Mouse (Mus musculus): ENCODE measurements around the gene Gipc1. TPM values are rescaled to one million over a fixed set of nuclear protein-coding genes. Genes with fewer than 3 reads are reported as not detected.

Gipc1 gene
- 100 to 1,000 TPM in 1 of 2 experiments, 10 to 100 TPM in 1; 89.8 to 105 TPM for total RNA-seq (2021)

DNA sequence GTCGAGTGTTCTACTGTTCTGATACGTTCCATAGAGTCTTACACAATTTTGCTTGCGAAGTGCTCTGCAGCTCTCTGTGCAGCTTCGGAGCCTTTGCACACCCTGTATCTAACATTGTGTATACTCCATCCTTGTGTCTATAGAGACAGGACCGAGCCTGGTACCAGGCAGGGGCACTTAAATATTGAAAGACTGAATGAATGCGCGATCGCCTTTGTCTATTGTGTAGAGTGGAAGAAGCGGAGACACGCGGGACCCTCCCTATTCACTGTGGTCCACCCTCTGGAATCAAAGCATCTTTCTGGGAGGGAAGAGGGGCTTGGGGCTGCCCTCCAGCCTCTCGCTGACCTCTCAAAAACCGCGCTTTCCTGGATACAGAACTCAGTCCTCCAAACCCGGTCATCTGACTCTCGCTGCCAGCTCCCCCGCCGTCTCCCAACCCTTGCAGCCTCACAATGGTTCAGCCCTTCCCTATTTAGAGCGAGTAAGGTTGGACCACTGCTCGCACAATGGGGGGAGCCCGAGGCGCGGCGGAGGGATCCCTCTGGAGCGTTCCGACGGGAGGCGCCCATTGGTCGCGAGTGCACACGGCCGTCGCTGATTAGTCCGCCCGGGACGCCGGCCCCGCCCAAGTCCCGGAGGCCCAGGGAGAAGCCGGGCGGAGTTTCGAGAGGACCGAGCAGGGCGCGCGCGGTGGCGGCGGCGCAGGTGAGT, at the start of gene Gipc1:
Gene Gipc1, plus strand, starts transcription at position 648 of the 714 bp plus-strand sequence.
- peak; percentile 95 to 96 for DNase-seq (ENCODE audit: low spot score in 2 of 2)

DNA sequence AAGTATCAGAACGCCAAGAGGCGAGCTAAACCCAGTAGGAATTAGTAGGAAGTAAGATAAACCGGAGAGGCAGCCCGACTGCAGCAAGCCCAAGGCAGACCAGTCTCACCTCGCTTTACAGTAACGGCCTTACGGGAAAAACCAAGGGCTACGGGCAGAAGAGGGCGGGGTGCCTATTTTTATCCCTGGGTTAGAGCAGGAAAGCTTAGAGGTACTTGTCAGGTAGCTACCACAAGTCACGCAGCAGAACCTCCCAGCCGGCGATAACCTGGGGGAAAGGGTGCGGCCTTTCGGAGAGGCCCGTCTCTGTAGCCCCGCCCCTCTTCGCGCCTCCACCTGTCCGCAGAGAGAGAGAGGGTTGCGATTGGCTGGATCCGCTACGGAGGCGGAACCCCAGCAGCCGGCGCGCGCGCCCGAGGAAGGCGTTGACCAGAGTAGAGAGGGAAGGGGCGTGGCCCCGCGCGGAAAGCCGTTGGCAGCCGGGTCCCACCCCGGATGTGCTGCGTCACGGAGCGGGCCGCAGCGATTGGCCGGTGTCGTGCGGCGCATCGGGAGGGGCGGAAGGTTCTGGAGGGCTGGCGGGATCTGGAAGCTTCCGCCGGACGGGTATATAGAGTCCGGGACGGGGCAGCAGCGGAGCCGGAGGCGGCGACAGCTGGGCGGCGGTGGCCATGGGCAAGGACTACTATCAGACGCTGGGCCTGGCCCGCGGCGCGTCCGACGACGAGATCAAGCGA, 44.6 kb upstream of the Gipc1 start, which contains the start of the genes Tecr and Dnajb1:
Gene Tecr, minus strand, starts transcription at position 311 of the 737 bp plus-strand sequence.
Gene Dnajb1, plus strand, starts transcription at position 533 of the 737 bp plus-strand sequence.
- DNase-seq (ENCODE audit: low spot score in 2 of 2): peak; percentile 99 to 100
- intact Hi-C loops (cut with DNase I): loop anchor here (2.0 to 10.0 kb wide), 2 partner anchors 45 to 163 kb away; partner anchors contain the start of gene Gipc1

More for the DNA sequence above, at the start of gene Gipc1:
- intact Hi-C loops (cut with DNase I): loop anchor here (2.0 kb wide), 1 partner anchor 43 kb away; the partner anchor contains the start of gene Dnajb1

DNA sequence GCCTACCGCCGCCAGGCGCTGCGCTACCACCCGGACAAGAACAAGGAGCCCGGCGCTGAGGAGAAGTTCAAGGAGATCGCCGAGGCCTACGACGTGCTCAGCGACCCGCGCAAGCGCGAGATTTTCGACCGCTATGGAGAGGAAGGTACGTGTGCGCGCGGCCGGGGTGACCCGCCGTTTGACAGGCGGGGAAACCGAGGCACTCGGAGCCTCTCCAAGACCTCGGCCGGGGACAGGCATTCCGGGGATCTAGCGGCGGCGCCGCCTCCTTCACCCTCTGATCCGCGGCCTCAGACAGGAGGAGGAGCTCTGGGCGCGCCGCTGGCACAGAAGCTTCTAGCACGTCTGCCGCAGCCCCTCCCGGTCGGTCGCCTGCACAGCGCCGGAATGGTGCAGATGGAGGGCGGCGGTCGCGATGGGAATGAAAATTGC, 44.1 kb upstream of the Gipc1 start:
- peak; percentile 86 for DNase-seq (ENCODE audit: low spot score in 2 of 2)
- intact Hi-C loops (cut with DNase I): loop anchor here (2.0 to 10.0 kb wide), 2 partner anchors 44 to 164 kb away; partner anchors contain the start of gene Gipc1

DNA sequence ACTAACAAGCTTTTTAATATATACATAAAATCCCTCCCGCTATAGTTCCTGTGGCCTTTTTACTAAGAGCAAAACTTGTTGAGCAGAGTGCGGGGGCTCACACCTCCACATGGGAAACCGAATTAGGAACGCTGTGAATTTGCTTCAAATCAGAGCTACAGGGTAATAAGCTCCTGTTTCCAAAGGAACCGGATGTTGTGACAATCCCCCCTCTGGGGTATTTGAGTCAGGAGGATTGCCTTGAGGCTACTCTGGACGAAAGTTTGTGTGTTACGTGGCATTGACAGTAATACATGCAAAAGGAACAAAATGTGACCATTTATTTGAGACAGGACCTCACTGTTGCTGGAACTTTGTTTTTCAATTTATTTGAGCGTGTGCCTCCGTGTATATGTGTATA, 43.4 kb upstream of the Gipc1 start:
- intact Hi-C loops (cut with DNase I): loop anchor here (2.0 to 10.0 kb wide), 2 partner anchors 44 to 164 kb away; partner anchors contain the start of gene Gipc1

DNA sequence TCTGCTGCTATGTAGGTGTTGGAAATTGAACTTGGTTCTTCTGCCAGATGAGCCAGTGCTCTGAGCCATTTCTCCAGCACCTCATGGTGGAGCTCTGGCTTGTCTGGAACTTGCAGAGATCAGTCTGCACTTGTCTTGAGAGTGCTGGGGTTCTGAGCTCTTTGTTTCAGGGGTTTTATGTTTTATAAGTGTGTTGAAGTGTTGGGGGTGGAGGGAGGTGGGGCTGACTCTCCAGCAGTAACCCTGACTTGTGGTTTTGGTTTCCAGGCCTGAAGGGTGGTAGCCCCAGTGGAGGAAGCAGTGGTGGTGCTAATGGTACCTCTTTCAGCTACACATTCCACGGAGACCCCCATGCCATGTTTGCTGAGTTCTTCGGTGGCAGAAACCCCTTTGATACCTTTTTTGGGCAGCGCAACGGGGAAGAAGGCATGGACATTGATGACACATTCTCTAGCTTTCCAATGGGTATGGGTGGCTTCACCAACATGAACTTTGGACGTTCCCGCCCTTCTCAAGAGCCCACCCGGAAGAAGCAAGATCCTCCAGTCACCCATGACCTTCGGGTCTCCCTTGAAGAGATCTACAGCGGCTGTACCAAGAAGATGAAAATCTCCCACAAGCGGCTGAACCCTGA, 42.8 kb upstream of the Gipc1 start:
- intact Hi-C loops (cut with DNase I): loop anchor here (2.0 to 10.0 kb wide), 2 partner anchors 43 to 165 kb away; partner anchors contain the start of gene Gipc1
- no peak for DNase-seq (ENCODE audit: low spot score in 2 of 2)

More for the DNA sequence above, 43.4 kb upstream of the Gipc1 start:
- no peak for DNase-seq (ENCODE audit: low spot score in 2 of 2)

DNA sequence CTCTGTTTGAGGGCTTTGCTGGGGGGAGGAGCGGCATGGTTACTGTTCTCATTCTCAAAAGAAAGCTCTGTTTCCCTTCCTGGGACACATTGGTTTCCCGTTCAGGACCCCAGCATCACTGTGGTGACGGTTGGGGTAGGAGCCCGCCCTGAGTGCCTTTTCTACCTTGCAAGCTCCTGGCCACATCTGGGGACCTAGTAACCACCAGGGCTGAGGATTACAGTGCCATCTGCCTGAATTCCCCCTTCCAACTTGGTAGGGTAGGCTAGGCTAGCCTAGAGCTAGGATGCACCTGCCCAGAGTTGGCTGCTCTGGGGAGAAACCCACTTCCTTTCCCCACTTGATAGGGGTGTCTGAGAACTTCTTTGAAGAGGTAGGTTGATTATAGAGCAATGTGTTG, 40.6 kb upstream of the Gipc1 start:
- DNase-seq (ENCODE audit: low spot score in 2 of 2): no peak
- intact Hi-C loops (cut with DNase I): no loop called here

DNA sequence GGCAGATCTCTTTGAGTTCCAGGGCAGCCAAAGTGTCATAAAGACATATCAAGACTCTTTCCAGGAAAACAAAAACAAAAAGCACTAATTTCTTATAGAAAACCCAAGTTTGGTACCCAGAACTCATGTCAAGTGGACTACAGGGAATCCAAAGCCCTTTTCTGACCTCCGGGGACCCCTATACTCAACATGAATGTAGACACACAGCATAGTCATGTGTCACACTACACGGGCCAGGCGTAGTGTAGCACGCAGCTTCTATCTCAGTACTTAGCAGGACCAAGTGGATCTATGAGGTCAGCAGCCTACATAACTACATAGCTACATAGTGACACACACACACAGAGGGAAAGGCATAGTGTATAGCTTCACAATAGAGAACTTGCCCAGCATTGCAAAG, 38.8 kb upstream of the Gipc1 start:
- intact Hi-C loops (cut with DNase I): no loop called here
- DNase-seq (ENCODE audit: low spot score in 2 of 2): no peak

DNA sequence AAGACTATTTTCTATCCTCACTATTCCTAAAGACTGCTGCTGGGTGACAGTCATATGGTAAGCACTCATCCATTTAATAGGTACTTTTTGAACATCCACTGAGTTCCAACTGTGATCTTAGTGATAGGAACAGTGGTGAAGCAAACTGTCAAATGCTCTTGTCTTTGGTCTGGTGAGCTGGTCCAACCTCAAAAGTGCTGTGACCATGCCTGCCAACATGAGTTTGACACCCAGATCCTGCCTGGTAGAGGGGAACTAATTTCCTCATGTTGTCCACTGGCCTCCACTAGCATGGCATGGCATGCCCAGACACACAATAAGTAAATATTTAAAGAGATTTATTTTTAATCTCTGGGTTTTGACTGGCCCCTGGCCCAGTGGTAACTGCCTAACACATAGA, 35.9 kb upstream of the Gipc1 start:
- intact Hi-C loops (cut with DNase I): no loop called here
- no peak for DNase-seq (ENCODE audit: low spot score in 2 of 2)

DNA sequence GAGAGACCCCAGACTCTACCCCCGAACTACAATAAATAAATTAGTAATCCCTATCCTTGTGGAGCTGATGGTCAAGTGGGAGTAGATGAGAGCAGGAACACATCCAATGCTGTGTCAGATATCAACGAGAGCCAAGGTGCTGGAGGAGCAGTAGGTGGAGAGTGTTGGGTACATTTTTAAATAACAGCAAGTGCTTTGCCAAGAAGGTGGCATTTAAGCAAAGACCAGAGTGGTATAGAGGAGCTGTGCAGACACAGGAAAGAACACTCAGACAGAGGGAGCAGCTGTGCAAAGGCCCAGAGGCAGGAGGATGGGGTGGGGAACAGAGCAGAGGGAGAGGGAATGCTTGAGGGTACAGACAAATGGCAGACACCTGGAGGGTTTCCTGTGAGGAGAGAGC, 35.4 kb upstream of the Gipc1 start:
- peak in 1 of 2 experiments; percentile 48 for DNase-seq (ENCODE audit: low spot score in 2 of 2)
- intact Hi-C loops (cut with DNase I): no loop called here

DNA sequence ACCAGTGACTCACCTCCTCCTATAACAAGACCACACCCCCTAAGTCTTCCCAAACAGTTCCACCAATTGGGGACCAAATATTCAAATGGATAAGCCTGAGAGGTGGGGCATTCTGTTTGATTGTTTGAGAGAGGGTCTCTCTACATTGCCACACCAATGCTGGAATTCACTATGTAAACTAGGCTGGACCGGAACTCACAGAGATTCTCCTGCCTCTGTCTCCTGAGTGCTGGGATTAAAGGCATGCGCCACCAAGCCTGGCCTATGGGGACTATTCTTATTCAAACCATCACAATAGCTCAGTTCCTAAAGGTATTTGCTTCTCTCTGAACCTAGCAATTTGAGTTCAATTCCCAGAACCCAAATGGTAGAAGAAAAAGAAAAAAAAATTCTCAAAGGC, 33.9 kb upstream of the Gipc1 start:
- DNase-seq (ENCODE audit: low spot score in 2 of 2): no peak
- intact Hi-C loops (cut with DNase I): no loop called here

DNA sequence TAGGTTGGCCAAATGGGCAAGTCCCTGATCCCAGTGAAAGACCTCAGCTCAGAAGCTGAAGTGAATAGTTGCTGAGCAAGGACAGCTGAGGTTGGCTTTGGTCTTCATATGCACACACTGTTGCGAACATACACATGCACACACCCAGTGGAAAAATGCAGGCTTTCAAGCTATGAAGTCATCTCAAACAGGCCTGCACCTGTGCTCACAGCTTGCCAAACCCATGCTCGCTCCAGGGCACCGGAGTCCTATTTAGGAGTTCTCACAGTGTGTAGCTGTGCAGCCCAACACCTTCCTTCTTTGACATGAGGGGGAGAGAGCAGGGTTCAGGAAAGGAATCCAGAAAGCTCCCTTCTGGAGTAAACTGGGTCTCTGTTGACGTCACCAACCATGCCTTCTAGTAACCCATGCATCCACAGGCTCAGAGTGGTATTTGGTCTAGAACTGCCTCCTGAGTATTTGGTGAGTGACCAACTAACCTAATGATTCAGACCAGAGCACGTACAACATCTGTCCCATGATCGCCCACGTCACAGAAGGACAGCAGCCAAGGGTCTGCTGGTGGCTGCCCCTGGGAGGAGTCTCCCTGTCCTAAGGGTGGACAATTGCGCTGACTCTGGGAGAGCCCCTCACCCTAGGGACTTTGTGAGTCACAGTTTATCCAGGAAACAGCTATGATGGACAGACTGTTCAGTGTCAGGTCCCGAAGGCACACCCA, 32.8 kb upstream of the Gipc1 start:
- intact Hi-C loops (cut with DNase I): no loop called here
- no peak for DNase-seq (ENCODE audit: low spot score in 2 of 2)

DNA sequence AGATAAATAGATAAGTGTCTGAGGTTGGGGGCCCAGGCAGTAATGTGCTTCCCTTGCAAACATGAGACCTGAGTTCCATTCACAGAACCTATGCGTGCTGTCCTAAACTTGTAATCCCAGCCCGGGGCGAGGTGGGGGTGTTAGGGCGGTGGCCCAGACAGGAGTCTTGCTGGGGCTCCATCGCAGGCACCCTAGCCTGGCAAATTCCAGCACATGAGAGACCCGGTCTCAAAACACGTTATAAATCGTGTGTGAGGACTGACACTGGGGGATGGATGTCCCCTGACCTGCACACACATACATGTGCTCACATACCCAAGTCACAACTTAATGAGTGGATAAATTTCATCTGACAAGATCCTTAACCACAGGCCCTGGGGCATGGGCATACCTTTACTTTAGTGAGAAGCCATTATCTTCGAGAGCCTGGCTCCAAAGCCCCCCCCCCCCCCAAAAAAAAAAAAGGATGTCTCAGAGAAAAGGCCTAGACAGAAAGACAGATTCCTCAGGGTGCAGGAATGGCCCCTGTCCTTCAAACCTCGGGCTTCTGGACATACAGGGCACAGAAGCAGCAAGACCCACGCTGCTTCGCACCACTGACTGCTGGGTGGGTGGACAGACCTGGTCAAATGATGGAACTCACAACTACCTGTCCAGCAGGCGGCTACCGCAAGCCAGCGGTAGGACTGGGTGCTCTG, 30.6 kb upstream of the Gipc1 start:
- intact Hi-C loops (cut with DNase I): no loop called here
- DNase-seq (ENCODE audit: low spot score in 2 of 2): no peak

DNA sequence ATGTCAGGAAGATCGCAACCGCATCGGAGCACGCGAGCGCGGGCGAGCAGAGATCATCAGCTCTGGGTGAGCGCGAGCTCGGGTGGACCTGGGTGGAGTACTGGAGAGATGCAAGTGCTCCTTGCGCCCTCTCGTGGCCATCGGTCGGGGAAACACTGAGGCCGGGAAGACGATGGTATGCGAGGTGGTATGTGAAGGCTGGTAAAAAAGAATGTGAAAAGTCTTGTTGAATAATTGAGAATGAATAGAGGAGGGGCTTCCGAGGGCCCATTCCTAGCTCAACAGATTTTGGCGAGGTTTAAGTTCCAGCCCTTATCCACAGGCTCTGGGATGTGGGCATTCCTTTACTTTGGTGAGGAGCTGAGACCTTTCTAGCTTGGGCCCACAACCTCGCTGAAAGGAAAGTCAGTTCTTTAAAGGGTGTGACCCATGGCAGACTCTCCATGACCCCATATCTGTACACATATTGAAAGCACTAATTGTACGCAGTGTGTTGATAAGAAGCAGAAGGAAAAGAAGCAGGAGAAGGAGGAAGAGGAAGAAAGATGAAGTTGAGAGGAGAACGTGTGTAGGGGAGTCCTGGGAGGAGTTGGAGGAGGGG, 30.0 kb upstream of the Gipc1 start:
- intact Hi-C loops (cut with DNase I): no loop called here
- peak; percentile 87 to 90 for DNase-seq (ENCODE audit: low spot score in 2 of 2)

DNA sequence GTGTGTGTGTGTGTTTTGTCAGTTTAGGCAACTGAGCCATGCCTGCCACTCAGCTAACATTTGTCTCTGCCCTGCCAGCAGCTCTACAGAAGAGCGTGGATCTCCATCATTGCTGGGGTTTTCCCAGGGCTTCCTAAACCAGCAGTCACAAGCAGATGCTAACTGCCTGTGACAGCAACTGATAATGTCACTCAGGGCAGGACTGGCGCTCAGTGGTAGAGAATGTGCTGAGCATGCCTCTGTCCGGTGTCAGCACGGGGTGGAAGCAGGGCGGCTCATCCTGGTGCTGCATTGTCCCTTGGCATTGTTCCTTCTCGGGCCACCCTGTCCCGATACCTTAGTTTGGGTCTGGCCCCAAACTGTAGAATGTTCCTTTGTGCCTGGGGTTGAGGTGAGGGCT, 28.9 kb upstream of the Gipc1 start:
- no peak for DNase-seq (ENCODE audit: low spot score in 2 of 2)
- intact Hi-C loops (cut with DNase I): no loop called here

DNA sequence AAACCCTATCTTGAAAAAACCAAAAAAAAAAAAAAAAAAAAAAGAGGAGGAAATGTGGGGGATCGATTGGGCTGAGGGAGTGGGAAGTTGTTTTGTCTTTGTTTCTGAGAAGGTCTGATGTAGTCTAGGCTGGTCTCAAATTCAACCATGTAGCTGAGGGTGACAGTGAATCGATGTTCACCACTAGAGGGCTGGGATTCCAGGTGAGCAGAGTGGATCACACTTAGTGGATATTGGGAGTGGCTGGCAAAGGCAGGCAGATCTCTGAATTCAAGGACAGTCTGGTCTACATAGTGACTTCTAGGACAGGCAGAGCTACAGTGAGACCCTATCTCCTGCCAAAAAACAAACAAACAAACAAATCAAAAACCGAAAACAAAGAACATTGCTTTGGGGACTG, 27.7 kb upstream of the Gipc1 start:
- intact Hi-C loops (cut with DNase I): no loop called here
- no peak for DNase-seq (ENCODE audit: low spot score in 2 of 2)

DNA sequence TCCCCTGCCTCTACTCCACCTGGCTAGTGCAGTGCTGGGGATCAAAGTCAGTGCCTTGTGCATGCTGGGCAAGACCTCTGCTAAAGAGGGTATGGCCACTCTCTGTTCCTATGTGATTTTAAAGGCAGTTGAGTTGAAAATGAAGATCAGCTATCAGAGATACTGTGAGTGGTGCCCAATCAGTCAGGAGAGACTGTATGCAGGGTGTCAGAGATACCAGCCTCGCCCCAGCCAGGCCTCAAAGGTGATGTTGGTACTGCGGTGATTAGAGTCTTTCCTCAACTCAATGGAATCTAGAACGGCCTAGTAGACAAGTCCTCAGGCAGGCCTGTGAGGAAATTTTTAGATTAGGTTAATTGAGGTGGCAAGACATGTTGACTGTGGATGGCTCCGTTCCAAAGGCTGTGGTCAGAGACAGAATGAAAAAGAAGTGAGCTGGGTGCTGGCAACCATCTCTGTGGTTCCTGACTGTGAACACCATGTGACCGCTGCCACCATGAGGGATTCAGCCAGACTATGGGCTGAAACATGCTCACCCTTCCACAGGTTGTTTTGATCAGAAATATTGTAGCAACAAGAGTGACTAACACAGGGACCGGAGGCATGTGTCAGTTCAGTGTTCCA, 26.7 kb upstream of the Gipc1 start:
- intact Hi-C loops (cut with DNase I): no loop called here
- no peak for DNase-seq (ENCODE audit: low spot score in 2 of 2)

DNA sequence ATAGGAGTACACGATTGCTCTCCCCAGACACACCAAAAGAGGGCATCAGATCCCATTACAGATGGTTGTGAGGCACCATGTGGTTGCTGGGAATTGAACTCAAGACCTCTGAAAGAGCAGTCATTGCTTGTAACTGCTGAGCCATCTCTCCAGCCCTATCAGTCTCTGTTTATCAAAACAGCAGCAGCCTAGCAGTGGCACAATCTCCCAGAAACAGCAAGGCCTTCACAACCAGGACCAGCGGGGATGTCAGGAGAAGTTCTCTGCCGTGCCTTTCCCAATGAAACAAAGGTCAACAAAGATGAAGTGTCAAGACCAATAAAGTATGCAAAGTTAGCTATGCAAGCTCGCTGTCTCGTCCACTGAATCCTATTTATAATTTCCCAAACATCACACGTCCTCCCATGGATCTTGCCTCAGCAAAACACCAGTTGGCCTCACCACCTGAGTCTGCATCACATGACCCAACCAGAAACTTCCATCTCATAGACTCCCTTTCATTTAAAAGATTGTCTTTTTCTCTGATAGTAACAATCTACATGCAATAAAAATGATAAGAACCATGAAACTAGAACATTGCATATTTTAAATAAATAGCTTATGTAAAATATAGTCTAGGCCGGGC, 20.3 kb upstream of the Gipc1 start:
- no peak for DNase-seq (ENCODE audit: low spot score in 2 of 2)
- intact Hi-C loops (cut with DNase I): no loop called here

DNA sequence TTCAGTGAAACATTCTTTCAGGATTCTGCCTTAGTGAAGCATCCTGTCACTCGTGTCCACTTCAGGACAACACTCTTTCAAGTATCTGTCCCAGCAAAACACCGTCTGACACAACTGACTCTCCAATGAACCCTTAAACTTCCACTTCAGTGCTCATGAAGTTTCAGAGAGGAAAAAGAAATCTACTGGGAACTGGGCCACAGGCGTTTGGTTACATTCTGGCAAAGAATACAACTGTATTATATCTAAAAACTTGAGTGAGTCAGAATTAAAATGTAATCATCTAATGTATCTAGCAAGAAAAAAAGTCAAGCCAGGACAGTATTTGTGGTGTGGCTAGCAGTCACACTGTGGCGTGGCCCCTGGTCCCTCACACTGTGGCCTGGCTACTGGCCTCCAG, 13.6 kb upstream of the Gipc1 start:
- intact Hi-C loops (cut with DNase I): no loop called here
- DNase-seq (ENCODE audit: low spot score in 2 of 2): no peak

Measured in left cerebral cortex, postnatal 36 days (tissue).